Mouse (Mus musculus) limb, embryonic 14.5 days (tissue): ENCODE measurements around the gene Rab25. TPM values are rescaled to one million over a fixed set of nuclear protein-coding genes. Genes with fewer than 3 reads are reported as not detected.

ENCODE experiments used
- ATAC-seq: fragments of 200-750 bp; cut with Nextera tagmentation; 2 replicates; pipeline ENCODE4 v1.8.0; 2017; ENCODE audit warnings: low read depth, moderate number of reproducible peaks, moderate TSS enrichment; ENCODE audit not compliant: low FRiP score
- DNase-seq: peaks from one replicate; pipeline ENCODE4 v3.0.0-alpha.2; 2015; ENCODE audit warnings: low spot score
- H3K27ac ChIP-seq: fragments of 300-500 bp; sonication (generic); replicated peaks from 2 replicates; pipeline ENCODE4 v1.5.1; 2014; ENCODE audit warnings: low read depth, mild to moderate bottlenecking, low read length, moderate library complexity, mixed read lengths
- H3K27me3 ChIP-seq: fragments of 300-500 bp; sonication (generic); 2 replicates; pipeline ENCODE4 v1.6.1; 2014; ENCODE audit warnings: low read length, mixed read lengths; ENCODE audit not compliant: control insufficient read depth, insufficient read depth
- H3K36me3 ChIP-seq: fragments of 300-500 bp; sonication (generic); 2 replicates; pipeline ENCODE4 v1.6.1; 2014; ENCODE audit warnings: mild to moderate bottlenecking, low read length, moderate library complexity, mixed read lengths; ENCODE audit not compliant: control insufficient read depth, insufficient read depth
- H3K4me1 ChIP-seq: fragments of 300-500 bp; sonication (generic); 2 replicates; pipeline ENCODE4 v1.6.1; 2014; ENCODE audit warnings: antibody characterized with exemption, low read length, mixed read lengths; ENCODE audit not compliant: control insufficient read depth, insufficient read depth
- H3K4me2 ChIP-seq: fragments of 300-500 bp; sonication (generic); replicated peaks from 2 replicates; pipeline ENCODE4 v1.6.1; 2014; ENCODE audit warnings: low read depth, mild to moderate bottlenecking, low read length, moderate library complexity; ENCODE audit not compliant: severe bottlenecking
- H3K4me3 ChIP-seq: fragments of 300-500 bp; sonication (generic); replicated peaks from 2 replicates; pipeline ENCODE4 v1.5.1; 2014; ENCODE audit warnings: low read length
- H3K9ac ChIP-seq: fragments of 300-500 bp; sonication (generic); 2 replicates; pipeline ENCODE4 v1.6.1; 2014; ENCODE audit warnings: mild to moderate bottlenecking, low read depth, low read length, moderate library complexity; ENCODE audit not compliant: severe bottlenecking
- H3K9me3 ChIP-seq: fragments of 300-500 bp; sonication (generic); 2 replicates; pipeline ENCODE4 v1.6.1; 2016; ENCODE audit warnings: low read length; ENCODE audit not compliant: control insufficient read depth
- POLR2A ChIP-seq: fragments of 200-500 bp; IDR thresholded peaks from 2 replicates; pipeline ENCODE4 v1.8.0; 2012; ENCODE audit warnings: inconsistent platforms, mild to moderate bottlenecking, moderate library complexity, borderline replicate concordance; ENCODE audit not compliant: insufficient read depth, insufficient read length; ENCODE audit errors: extremely low read depth
- WGBS: fragments of 180-500 bp; shearing (Covaris S2); extraction: QIAGEN DNeasy Blood & Tissue Kit; methylation state at CpG from one replicate; pipeline ENCODE4 v1.1.7; 2014; 5-methylcytosine and 5-hydroxymethylcytosine counted together
- polyA plus RNA-seq, 2 experiments: library from polyadenylated mRNA; depleted of rRNA in 1 of 2; stranded (reverse) in 1 of 2; unstranded in 1 of 2; fragments of >200 nt; fragmentation: Nextera tagmentation in 1 of 2; extraction: Ambion mirVana in 1 of 2; gene quantifications; 2 replicates each; pipeline versions ENCODE4 v1.2.1 to v1.2.3; 2012 to 2014

The Rab25 gene
- polyA plus RNA-seq, 2 experiments, result 35.0 to 70.4 TPM

DNA sequence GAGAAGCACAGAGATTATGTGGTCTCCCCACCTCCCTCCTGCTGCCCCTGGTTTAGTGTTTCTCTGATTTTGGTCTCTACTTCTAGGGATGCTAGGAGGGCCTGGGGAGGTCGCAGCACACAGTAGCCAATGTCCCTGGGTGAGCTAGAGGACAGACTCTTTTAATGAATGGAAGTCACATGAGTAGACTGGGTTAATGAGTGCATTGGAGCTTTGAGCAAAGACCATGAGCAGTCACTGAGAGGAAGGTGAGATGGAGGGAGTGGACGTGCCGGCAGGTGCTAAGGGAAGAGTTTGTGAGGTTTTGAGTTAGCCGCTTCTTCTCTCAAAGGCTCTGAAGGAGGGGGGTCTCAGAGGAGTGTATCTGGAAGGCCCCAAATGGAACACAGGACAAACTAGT lies 12.6 kb downstream of the Rab25 start:
- Histone ChIP-seq H3K4me2 (peak overlapping the region; percentile 62), H3K9me3 (no peaks in the 10 kb centered on the region), H3K27me3 (no peaks in the 10 kb centered on the region), H3K4me3 (peak overlapping the region; percentile 96), H3K27ac (0 out of 2 replicates have a peak overlapping the region, but pooled peaks have one; percentile 34), H3K9ac (peak overlapping the region; percentile 99; the same call in 1 of the 2 replicates), H3K4me1 (peaks cover 42% of the 10 kb centered on the region), H3K36me3 (peaks cover 55% of the 10 kb centered on the region)
- ATAC-seq, result no peak
- no peak for DNase-seq
- WGBS, result 39% methylated on average over 4 of the region's 4 CpGs
- no peak for TF ChIP-seq POLR2A

DNA sequence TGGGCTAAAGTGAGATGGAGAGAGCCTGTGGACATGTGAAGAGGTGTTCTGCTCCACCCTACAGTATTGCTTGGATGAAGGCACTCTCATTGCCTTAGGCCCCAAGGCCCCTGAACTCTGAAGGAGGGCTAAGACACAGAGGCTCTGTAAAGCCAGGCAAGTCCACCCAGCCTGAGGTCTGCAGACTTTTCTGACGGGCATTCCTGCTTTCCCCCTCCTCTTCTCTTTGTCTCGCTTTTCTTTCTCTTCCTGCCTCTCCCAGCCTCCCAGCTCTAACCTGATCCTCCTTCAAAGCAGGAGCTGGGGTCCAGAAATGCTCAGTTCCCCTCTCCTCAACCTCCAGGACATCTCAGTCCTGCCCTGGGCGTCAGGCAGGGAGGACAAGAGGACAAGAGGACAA lies 13.1 kb downstream of the Rab25 start:
- WGBS, result 18% methylated on average over 3 of the region's 3 CpGs
- H3K4me1 ChIP-seq, result peaks cover 46% of the 10 kb centered on the region
- DNase-seq (no peak), ATAC-seq (no peak)
- H3K4me2 ChIP-seq, result peak overlapping the region; percentile 62
- no peaks in the 10 kb centered on the region for H3K27me3 ChIP-seq
- H3K4me3 ChIP-seq, result peak overlapping the region; percentile 96
- no peaks in the 10 kb centered on the region for H3K9me3 ChIP-seq
- peak overlapping the region; percentile 99 for H3K9ac ChIP-seq
- H3K27ac ChIP-seq, result peak overlapping the region; percentile 34; the same call in 1 of the 2 replicates
- TF ChIP-seq POLR2A, result no peak
- peaks cover 50% of the 10 kb centered on the region for H3K36me3 ChIP-seq

DNA sequence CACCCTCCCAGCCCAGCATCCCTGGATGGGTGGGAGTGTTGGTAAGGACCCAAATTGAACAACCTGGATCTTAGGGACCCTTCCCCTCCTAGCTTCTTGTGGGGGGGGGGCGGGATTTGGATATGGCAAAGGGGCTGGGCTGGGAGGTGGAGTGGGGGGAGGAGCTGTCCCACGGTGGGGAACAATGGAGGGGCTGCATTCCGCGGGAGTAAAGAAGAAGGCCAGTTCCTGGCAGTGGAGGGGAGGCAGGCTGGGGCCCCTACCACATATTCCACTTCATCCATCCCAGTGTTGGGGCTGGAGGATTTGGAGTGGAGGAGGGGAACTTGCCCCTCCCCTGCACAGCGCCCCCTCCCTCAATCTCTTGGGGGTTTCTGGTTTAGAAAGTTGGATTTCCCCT lies 14.4 kb downstream of the Rab25 start:
- H3K27ac ChIP-seq, result peak overlapping the region; percentile 98
- peak overlapping the region; percentile 62 for H3K4me2 ChIP-seq
- TF ChIP-seq POLR2A, result no peak
- DNase-seq, result no peak
- ATAC-seq, result no peak; the same call in 1 of the 2 replicates
- peak overlapping the region; percentile 96 for H3K4me3 ChIP-seq
- peaks cover 57% of the 10 kb centered on the region for H3K4me1 ChIP-seq
- H3K27me3 ChIP-seq, result no peaks in the 10 kb centered on the region
- peak overlapping the region; percentile 99 for H3K9ac ChIP-seq
- no peaks in the 10 kb centered on the region for H3K9me3 ChIP-seq
- 0% methylated on average over 4 of the region's 5 CpGs for WGBS
- peaks cover 41% of the 10 kb centered on the region for H3K36me3 ChIP-seq

DNA sequence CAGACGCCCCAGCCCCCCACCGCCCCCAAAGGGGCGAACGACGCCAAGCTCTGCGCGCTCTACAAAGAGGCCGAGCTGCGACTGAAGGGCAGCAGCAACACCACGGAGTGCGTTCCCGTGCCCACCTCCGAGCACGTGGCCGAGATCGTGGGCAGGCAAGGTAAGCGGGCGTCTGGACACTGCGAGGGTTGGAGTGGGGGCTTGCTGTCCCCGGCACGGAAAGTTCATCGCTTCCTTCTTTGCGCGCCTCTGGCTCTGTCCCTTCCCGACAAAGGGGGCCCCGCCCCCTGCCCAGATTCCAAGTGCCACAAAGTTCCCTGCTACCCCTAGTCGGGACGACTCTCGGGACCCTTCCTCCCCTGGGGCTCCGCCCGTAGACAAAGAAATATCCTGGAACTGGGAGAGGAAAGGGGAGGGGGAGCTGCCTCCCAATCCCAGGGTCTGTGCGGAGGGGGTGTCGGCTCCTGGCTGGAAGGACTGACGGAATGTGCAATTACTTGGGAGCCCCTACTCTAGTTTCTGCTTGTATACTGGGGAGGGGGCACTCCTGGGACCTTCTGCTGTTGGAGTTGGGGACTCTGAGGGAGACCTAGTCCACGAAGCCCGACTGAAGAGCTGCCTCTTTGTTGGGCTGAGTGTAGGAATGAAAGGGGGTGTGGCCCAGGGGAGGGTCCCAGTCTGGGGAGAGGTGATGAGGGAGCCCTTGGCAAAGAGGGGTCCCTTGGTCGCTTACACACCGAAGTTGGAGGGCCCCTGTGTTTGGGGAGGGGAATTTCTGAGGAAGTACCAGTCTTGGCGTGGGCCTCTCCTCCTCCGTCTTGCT lies 15.2 kb downstream of the Rab25 start:
- Histone ChIP-seq H3K4me3 (peak overlapping the region; percentile 96), H3K27me3 (no peaks in the 10 kb centered on the region), H3K4me2 (peak overlapping the region; percentile 62), H3K9me3 (no peaks in the 10 kb centered on the region), H3K27ac (peak overlapping the region; percentile 98), H3K9ac (peak overlapping the region; percentile 99), H3K4me1 (peaks cover 55% of the 10 kb centered on the region), H3K36me3 (peaks cover 35% of the 10 kb centered on the region)
- DNase-seq (peak; percentile 67), ATAC-seq (0 out of 2 replicates have a peak, but pooled peaks have one; percentile 3)
- WGBS, result under 1% methylated on average over 38 of the region's 40 CpGs
- TF ChIP-seq POLR2A, result peak; percentile 49; the same call in 1 of the 2 replicates

DNA sequence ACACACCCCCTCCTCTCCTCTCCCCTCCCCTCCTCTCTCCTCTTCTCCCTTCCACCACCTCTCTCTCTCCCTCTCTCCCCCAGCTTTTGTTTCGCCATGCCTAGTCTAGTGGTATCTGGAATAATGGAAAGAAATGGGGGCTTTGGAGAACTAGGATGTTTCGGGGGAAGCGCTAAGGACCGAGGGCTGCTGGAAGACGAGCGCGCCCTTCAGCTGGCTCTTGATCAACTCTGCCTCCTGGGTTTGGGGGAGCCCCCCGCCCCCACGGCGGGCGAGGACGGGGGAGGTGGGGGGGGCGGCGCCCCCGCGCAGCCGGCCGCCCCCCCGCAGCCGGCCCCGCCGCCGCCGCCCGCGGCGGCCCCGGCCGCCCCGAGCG lies 15.8 kb downstream of the Rab25 start, which contains the start of gene Mex3a:
Gene Mex3a, plus strand, starts transcription at position 97 of the 376 bp plus-strand sequence.
- no peak for TF ChIP-seq POLR2A
- H3K36me3 ChIP-seq, result peaks cover 31% of the 10 kb centered on the region

More for the DNA sequence above, 15.8 kb downstream of the Rab25 start, which contains the start of gene Mex3a:
- 2% methylated on average over 12 of the region's 31 CpGs for WGBS
- Histone ChIP-seq H3K27me3 (no peaks in the 10 kb centered on the region), H3K27ac (peak within 1 kb of the TSS; percentile 98), H3K4me3 (peak within 1 kb of the TSS; percentile 96), H3K9me3 (no peaks in the 10 kb centered on the region), H3K4me2 (peak within 1 kb of the TSS; percentile 62), H3K9ac (peak within 1 kb of the TSS; percentile 99), H3K4me1 (peaks cover 54% of the 10 kb centered on the region)
- DNase-seq (peak; percentile 54), ATAC-seq (no peak)
